Comparison of ENCODE assay signal across 20 mouse cellular contexts in the genomic region with DNA sequence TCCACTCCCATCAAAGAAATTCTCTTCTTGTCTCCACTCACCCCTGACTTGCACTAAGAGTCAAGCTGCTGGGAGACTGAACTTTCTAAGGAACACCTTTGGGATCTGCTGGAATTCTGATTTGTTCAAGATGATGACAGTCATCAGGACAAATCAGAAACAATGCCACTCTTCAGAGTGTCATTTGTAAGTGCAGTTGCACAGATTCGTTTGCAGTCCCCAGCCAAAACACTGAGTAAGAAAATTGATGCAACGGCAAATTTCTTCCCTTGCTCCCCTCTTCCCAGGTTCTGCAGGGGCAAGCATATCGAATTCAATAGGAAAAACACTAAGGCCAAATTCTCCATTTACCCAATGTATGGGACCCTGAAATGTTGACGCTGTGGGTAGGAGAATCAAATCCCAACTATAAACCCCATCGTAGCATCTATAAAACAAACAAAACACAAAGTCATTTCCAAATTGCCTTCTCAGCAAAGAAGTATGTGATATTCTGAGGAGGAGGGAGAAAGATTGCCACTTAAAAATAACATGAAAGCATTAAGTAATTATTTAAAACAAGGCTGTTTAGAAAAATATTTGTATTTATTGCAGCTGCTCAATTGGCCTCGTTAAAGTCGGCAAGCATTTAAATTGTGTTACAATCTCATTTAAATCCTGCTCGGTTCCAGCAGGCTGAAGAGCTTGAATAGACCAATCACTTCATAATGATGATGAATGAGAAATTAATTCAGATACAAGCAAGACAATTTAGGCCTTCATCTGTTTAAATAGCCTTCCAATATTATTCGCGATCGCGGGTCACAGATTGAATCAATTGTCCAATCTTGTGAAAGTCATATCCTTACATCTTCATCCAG. TPM values are rescaled to one million over a fixed set of nuclear protein-coding genes. Genes with fewer than 3 reads are reported as not detected.
DNase-seq lines count a peak whose midpoint lies in the region; ATAC-seq and TF ChIP-seq lines count a peak whose summit lies in the region.
"Had no signal": no experiment of that assay in that cellular context is flagged by ENCODE, and none has a peak within 500 bp of the region (broad histone marks: within the 10 kb centered on the region; RNA-seq: fewer than 3 reads in every experiment).

No protein-coding gene starts in this region.

- H3K4me3 ChIP-seq in lung, embryonic 14.5 days (ENCODE audit: low read depth, low read length), result no peak overlapping the region
- no peak overlapping the region for H3K4me3 ChIP-seq in lung, adult 2 months (replicated peaks; ENCODE audit: extremely low read depth, low read depth, low read length)
- H3K4me3 ChIP-seq in limb, embryonic 12.5 days (replicated peaks), result peak overlapping the region; percentile 14; the same call in 1 of the 2 replicates
- H3K4me3 ChIP-seq: embryonic facial prominence, embryonic 13.5 days; heart, embryonic 10.5 days; kidney, embryonic 15.5 days; liver, embryonic 13.5 days had no signal

- WGBS in lung, embryonic 14.5 days, result 6% methylated on average over 12 of the region's 12 CpGs
- 10% methylated on average over 12 of the region's 12 CpGs for WGBS in lung, adult 2 months
- 5% methylated on average over 12 of the region's 12 CpGs for whole genome bisulfite sequencing in limb, embryonic 12.5 days

- H3K9ac ChIP-seq in lung, embryonic 14.5 days, result no peak overlapping the region
- no peak overlapping the region for H3K9ac ChIP-seq in limb, embryonic 12.5 days (replicated peaks)
- H3K9ac ChIP-seq: embryonic facial prominence, embryonic 13.5 days; kidney, embryonic 15.5 days; liver, embryonic 13.5 days had no signal

- ATAC-seq in cerebellum, adult (ENCODE audit: insufficient number of reproducible peaks, low FRiP score, low TSS enrichment), result no peak
- no peak for ATAC-seq in lung, embryonic 14.5 days (ENCODE audit: insufficient read depth)
- no peak for ATAC-seq in limb, embryonic 12.5 days (ENCODE audit: insufficient number of reproducible peaks, insufficient read depth, low FRiP score, low TSS enrichment, low read depth)
- ATAC-seq: inflammation-experienced regulatory T-cells, adult 6 months; lung, postnatal 0 days had no signal

- H3K27me3 ChIP-seq in lung, embryonic 14.5 days (ENCODE audit: insufficient read depth, low read length), result peaks cover 85% of the 10 kb centered on the region
- H3K27me3 ChIP-seq in limb, embryonic 12.5 days, result peaks cover 87% of the 10 kb centered on the region

- no peaks in the 10 kb centered on the region for H3K9me3 ChIP-seq in lung, embryonic 14.5 days (ENCODE audit: low read depth, low read length)
- H3K9me3 ChIP-seq in limb, embryonic 12.5 days, result no peaks in the 10 kb centered on the region
- H3K9me3 ChIP-seq: embryonic facial prominence, embryonic 13.5 days; heart, embryonic 10.5 days; kidney, embryonic 15.5 days; liver, embryonic 13.5 days had no signal

- H3K4me1 ChIP-seq in lung, embryonic 14.5 days (ENCODE audit: insufficient read depth), result 0 out of 2 replicates have a peak, but pooled peaks cover 5% of the 10 kb centered on the region
- no peaks in the 10 kb centered on the region for H3K4me1 ChIP-seq in lung, adult 2 months (ENCODE audit: control insufficient read depth, insufficient read depth, low read length)
- peaks cover 42% of the 10 kb centered on the region for H3K4me1 ChIP-seq in limb, embryonic 12.5 days (replicated peaks)

- no peak overlapping the region for H3K4me2 ChIP-seq in lung, embryonic 14.5 days
- peak overlapping the region; percentile 50; the same call in 1 of the 2 replicates for H3K4me2 ChIP-seq in limb, embryonic 12.5 days
- H3K4me2 ChIP-seq: embryonic facial prominence, embryonic 13.5 days; kidney, embryonic 15.5 days; liver, embryonic 13.5 days had no signal

- no peak for TF ChIP-seq POLR2A in lung, adult 2 months (IDR thresholded peaks at IDR 0.05; ENCODE audit: borderline replicate concordance, extremely low read depth, low read depth, low read length)

- TF ChIP-seq CTCF in lung, embryonic 14.5 days (IDR thresholded peaks at IDR 0.05; ENCODE audit: low read depth), result no peak
- no peak for TF ChIP-seq CTCF in lung, adult 2 months (IDR thresholded peaks at IDR 0.05; ENCODE audit: insufficient read depth, low read length)

- DNase-seq in cerebellum, postnatal 25 days, result peak; percentile 8 to 39
- DNase-seq in lung, embryonic 14.5 days, result peak; percentile 26
- DNase-seq in lung, adult 2 months, result no peak
- DNase-seq in embryo, embryonic 10.5 days (ENCODE audit: low spot score), result peak; percentile 64
- DNase-seq in spleen, adult 18-20 months, result no peak
- DNase-seq in testis, postnatal 14 days (ENCODE audit: low spot score), result no peak
- DNase-seq: adrenal gland, postnatal 10 days; cerebellum, adult 9-10 months; gastrocnemius, postnatal 36 days; layer of hippocampus, postnatal 36 days; liver, embryonic 13.5 days; thymus, postnatal 14 days had no signal

- no peak overlapping the region for H3K27ac ChIP-seq in lung, embryonic 14.5 days (ENCODE audit: low read depth)
- H3K27ac ChIP-seq in limb, embryonic 12.5 days, result no peak overlapping the region
- H3K27ac ChIP-seq: embryonic facial prominence, embryonic 13.5 days; heart, embryonic 10.5 days; kidney, embryonic 15.5 days; liver, embryonic 13.5 days had no signal

- H3K36me3 ChIP-seq in lung, embryonic 14.5 days (ENCODE audit: insufficient read depth), result no peaks in the 10 kb centered on the region
- H3K36me3 ChIP-seq in limb, embryonic 12.5 days, result no peaks in the 10 kb centered on the region
- H3K36me3 ChIP-seq: embryonic facial prominence, embryonic 13.5 days; heart, embryonic 10.5 days; kidney, embryonic 15.5 days; liver, embryonic 13.5 days had no signal

RNA-seq across cellular contexts. Expression of gene Evx1, which starts 7.9 kb away (rescaled TPM):
- polyA plus RNA-seq in lung, embryonic 14.5 days (2014; fragmentation: Nextera tagmentation; extraction: Ambion mirVana), result not detected in 2 replicates
- 0.05 TPM in 1 of 2 replicates, not detected in the other for polyA plus RNA-seq in lung, adult 2 months (2012; rRNA removed)
- 4.8 and 5.2 TPM in 2 replicates for polyA plus RNA-seq in limb, embryonic 12.5 days (2016; fragmentation: Nextera tagmentation; extraction: Ambion mirVana)
- polyA plus RNA-seq: embryonic facial prominence, embryonic 13.5 days; inflammation-experienced regulatory T-cells, adult 6 months; liver, embryonic 13.5 days; lung, postnatal 0 days; stomach, embryonic 16.5 days had no signal

Comparison
In these comparisons a context has a peak if more than half of its experiments do, and no peak if none do; other contexts are left out.
1. DNase-seq: peak in cerebellum, postnatal 25 days (2 of 2), lung, embryonic 14.5 days (single experiment) and embryo, embryonic 10.5 days (single experiment); none in lung, adult 2 months (single experiment), spleen, adult 18-20 months (0 of 2) and testis, postnatal 14 days (single experiment).